Mouse (Mus musculus): ENCODE results near the gene Batf. TPM values are rescaled to one million over a fixed set of nuclear protein-coding genes. Genes with fewer than 3 reads are reported as not detected.
A peak's percentile ranks its signal among the peaks of the same experiment; 100 is the strongest.

The Batf gene
- total and polyA plus RNA-seq, 2 experiments from 2014 or later, result 1.4 to 2.6 TPM

DNA sequence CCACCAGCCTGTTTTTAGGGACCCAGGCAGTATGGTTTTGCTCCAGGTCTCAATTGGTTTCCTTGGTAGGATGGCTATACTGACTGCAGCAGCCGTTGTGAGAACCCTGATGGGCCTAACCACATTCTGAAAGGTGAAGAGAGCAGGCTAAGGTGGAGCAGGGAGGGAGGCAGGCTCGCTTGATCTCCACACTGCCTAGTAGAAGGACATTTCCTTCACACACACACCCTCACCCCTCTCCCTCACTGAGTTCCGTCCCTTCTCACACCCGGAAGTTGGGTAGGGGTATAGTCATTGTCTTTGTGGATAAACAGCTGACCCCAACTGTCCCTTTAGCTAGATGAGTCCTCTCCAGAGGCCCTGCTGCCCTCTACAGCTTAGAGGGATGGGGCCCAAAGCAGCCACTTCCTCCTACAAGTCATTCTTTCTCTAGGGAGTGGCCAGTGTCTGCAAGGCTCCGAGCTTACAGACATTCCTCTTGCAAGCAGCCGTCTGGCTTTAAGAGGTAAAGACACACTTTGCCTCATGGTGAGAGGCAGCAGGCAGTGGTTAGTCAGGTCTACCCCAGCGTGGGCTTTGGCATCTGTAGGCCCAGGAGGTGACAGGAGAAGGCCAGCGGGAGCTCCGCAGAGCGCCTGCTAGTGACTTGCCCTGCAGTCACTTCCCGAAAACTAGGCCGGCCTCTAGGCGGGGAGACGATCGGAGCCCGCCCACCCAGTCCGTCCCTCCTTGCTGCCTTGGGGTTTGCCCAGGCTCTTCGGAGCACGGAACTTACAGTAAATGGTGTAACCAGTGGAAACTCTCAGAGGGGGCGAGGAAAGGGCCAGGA lies 18.7 kb downstream of the Batf start:
- Histone ChIP-seq H3K36me3 (replicated peaks; ENCODE audit: control insufficient read depth, insufficient read depth, low read length) (no peaks in the 10 kb centered on the region), H3K9ac (replicated peaks; ENCODE audit: low read depth, low read length) (peak overlapping the region; percentile 64), H3K27me3 (ENCODE audit: control insufficient read depth, insufficient read depth, low read length) (no peaks in the 10 kb centered on the region), H3K4me1 (ENCODE audit: control insufficient read depth, insufficient read depth) (no peaks in the 10 kb centered on the region; the same call in none of the 2 replicates), H3K27ac (ENCODE audit: low read depth) (peak overlapping the region; percentile 80), H3K4me3 (ENCODE audit: low read depth, low read length) (peak overlapping the region; percentile 52), H3K9me3 (replicated peaks; ENCODE audit: control insufficient read depth, low read length) (no peaks in the 10 kb centered on the region), H3K4me2 (ENCODE audit: low read depth, low read length) (peak overlapping the region; percentile 81)
- ATAC-seq (ENCODE audit: insufficient read depth, low read depth) (peak; percentile 91), DNase-seq (ENCODE audit: low spot score) (peak; percentile 78)
- 10% methylated on average over 20 of the region's 20 CpGs for WGBS
- TF ChIP-seq CTCF (IDR thresholded peaks at IDR 0.05; ENCODE audit: low read depth) (peak; percentile 21; the same call in 1 of the 2 replicates), EP300 (IDR thresholded peaks at IDR 0.05; ENCODE audit: low read depth) (no peak; the same call in 1 of the 2 replicates)

DNA sequence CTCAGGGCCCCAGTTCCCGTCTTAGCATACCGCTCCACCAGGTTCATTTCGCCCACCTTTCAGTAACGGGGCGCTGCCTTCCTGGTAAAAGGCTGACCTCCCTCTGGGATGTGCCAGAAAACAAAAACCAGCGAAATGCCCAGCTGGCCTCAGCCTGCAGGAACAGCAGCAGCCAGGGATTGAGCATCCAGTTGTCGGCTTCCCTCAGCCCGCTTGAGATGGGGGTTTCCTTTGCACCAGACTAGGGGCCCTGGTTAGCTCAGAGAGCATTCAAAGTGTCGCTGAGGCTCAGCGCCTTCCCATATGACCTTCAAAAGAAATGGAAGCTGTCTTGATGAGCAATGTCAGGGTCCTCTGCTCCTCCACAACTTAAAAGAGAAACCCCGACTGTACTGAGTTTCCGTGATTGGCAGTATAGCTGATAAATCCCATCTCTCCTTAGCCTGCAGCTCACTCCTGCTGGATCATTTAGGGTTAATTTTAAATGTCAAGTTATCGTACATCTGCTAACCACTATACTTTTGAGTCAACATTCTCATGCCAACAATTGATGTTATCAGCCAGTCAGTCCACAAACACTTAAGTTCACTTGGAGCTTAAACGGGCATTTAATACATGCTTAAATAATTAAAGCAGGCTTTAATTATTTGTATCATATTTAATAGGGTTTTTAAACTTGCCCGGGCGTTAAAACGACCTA lies 19.5 kb downstream of the Batf start:
- H3K27me3 ChIP-seq (ENCODE audit: control insufficient read depth, insufficient read depth, low read length), result no peaks in the 10 kb centered on the region
- TF ChIP-seq EP300 (IDR thresholded peaks at IDR 0.05; ENCODE audit: low read depth) (no peak), CTCF (IDR thresholded peaks at IDR 0.05; ENCODE audit: low read depth) (no peak)
- peak overlapping the region; percentile 52 for H3K4me3 ChIP-seq (ENCODE audit: low read depth, low read length)
- H3K4me2 ChIP-seq (ENCODE audit: low read depth, low read length), result peak overlapping the region; percentile 81
- WGBS, result 21% methylated on average over 17 of the region's 17 CpGs
- H3K9me3 ChIP-seq (replicated peaks; ENCODE audit: control insufficient read depth, low read length), result no peaks in the 10 kb centered on the region
- H3K9ac ChIP-seq (replicated peaks; ENCODE audit: low read depth, low read length), result peak overlapping the region; percentile 64
- peak overlapping the region; percentile 80 for H3K27ac ChIP-seq (ENCODE audit: low read depth)
- H3K36me3 ChIP-seq (replicated peaks; ENCODE audit: control insufficient read depth, insufficient read depth, low read length), result no peaks in the 10 kb centered on the region
- ATAC-seq (ENCODE audit: insufficient read depth, low read depth) (peak; percentile 15; the same call in 1 of the 2 replicates), DNase-seq (ENCODE audit: low spot score) (no peak)
- H3K4me1 ChIP-seq (ENCODE audit: control insufficient read depth, insufficient read depth), result no peaks in the 10 kb centered on the region; the same call in none of the 2 replicates

DNA sequence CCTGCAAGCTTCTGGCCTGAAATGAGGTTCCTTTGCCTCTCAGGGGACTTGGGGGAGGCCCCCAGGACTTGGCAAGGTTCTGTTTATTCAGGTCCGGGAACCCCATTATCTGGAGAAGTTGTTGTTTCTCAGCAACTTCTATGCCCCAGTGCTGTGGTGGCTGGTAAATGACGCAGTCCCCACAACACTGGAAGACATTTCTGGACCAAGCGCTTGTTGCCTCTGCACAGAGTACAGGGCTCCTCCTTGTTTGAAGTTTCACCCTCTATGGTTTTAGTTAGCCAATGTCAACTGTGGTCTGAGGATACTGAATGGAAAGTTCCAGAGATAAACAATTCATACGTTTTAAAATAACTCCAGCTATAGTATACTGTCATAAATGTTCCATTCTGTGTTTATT lies 20.4 kb downstream of the Batf start:
- ATAC-seq (ENCODE audit: insufficient read depth, low read depth) (no peak), DNase-seq (ENCODE audit: low spot score) (no peak)
- no peak overlapping the region for H3K9ac ChIP-seq (replicated peaks; ENCODE audit: low read depth, low read length)
- no peak overlapping the region for H3K27ac ChIP-seq (ENCODE audit: low read depth)
- 61% methylated on average over 4 of the region's 4 CpGs for WGBS
- no peak for TF ChIP-seq CTCF (IDR thresholded peaks at IDR 0.05; ENCODE audit: low read depth)
- no peak for TF ChIP-seq EP300 (IDR thresholded peaks at IDR 0.05; ENCODE audit: low read depth)
- no peak overlapping the region for H3K4me2 ChIP-seq (ENCODE audit: low read depth, low read length)
- H3K4me1 ChIP-seq (ENCODE audit: control insufficient read depth, insufficient read depth), result no peaks in the 10 kb centered on the region; the same call in none of the 2 replicates
- no peaks in the 10 kb centered on the region for H3K36me3 ChIP-seq (replicated peaks; ENCODE audit: control insufficient read depth, insufficient read depth, low read length)
- no peaks in the 10 kb centered on the region for H3K27me3 ChIP-seq (ENCODE audit: control insufficient read depth, insufficient read depth, low read length)
- H3K9me3 ChIP-seq (replicated peaks; ENCODE audit: control insufficient read depth, low read length), result no peaks in the 10 kb centered on the region
- H3K4me3 ChIP-seq (ENCODE audit: low read depth, low read length), result no peak overlapping the region

DNA sequence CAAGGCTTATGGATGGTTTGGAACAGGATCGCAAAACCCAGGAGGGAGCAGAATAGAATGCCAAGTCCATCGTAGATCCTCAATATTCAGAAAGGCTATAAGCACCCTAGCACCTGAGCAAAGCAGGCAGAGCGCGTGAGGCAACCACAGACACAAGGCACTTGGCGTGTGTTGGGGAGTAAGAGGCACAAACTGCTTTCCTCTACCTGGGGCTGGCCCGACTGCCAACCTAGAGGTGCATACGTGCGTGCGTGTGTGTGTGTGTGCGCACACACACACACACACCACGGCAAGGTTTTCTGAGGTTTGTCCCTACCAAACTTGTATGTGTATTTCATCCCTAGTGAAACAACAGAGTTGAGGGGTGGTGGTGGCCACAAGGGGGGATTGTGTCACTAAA lies 20.9 kb downstream of the Batf start:
- no peak overlapping the region for H3K27ac ChIP-seq (ENCODE audit: low read depth)
- H3K4me1 ChIP-seq (ENCODE audit: control insufficient read depth, insufficient read depth), result no peaks in the 10 kb centered on the region; the same call in none of the 2 replicates
- ATAC-seq (ENCODE audit: insufficient read depth, low read depth) (no peak), DNase-seq (ENCODE audit: low spot score) (no peak)
- H3K4me3 ChIP-seq (ENCODE audit: low read depth, low read length), result no peak overlapping the region
- H3K4me2 ChIP-seq (ENCODE audit: low read depth, low read length), result no peak overlapping the region
- H3K27me3 ChIP-seq (ENCODE audit: control insufficient read depth, insufficient read depth, low read length), result no peaks in the 10 kb centered on the region
- H3K9ac ChIP-seq (replicated peaks; ENCODE audit: low read depth, low read length), result no peak overlapping the region
- H3K36me3 ChIP-seq (replicated peaks; ENCODE audit: control insufficient read depth, insufficient read depth, low read length), result no peaks in the 10 kb centered on the region
- WGBS, result 88% methylated on average over 11 of the region's 11 CpGs
- TF ChIP-seq EP300 (IDR thresholded peaks at IDR 0.05; ENCODE audit: low read depth), result no peak
- TF ChIP-seq CTCF (IDR thresholded peaks at IDR 0.05; ENCODE audit: low read depth), result no peak
- H3K9me3 ChIP-seq (replicated peaks; ENCODE audit: control insufficient read depth, low read length), result no peaks in the 10 kb centered on the region

DNA sequence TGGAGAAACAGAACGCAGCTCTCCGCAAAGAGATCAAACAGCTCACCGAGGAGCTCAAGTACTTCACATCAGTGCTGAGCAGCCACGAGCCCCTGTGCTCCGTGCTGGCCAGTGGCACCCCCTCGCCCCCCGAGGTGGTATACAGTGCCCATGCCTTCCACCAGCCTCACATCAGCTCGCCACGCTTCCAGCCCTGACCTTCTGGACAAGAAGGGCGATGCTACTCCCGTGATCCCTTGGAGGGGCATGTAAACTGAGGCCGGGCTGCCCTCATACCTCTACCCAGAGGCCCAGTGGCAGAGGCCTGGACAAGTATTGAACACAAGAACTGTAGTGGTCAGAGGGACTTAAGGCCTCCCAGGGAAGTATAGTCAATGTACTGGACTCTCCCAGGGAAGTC lies 22.1 kb downstream of the Batf start:
- WGBS, result 83% methylated on average over 12 of the region's 12 CpGs

More for the DNA sequence above, 22.1 kb downstream of the Batf start:
- no peak for DNase-seq (ENCODE audit: low spot score)
- Histone ChIP-seq H3K27me3 (ENCODE audit: control insufficient read depth, insufficient read depth, low read length) (no peaks in the 10 kb centered on the region), H3K36me3 (replicated peaks; ENCODE audit: control insufficient read depth, insufficient read depth, low read length) (no peaks in the 10 kb centered on the region), H3K4me3 (ENCODE audit: low read depth, low read length) (no peak overlapping the region), H3K27ac (ENCODE audit: low read depth) (no peak overlapping the region), H3K9ac (replicated peaks; ENCODE audit: low read depth, low read length) (no peak overlapping the region), H3K4me1 (ENCODE audit: control insufficient read depth, insufficient read depth) (no peaks in the 10 kb centered on the region; the same call in none of the 2 replicates), H3K9me3 (replicated peaks; ENCODE audit: control insufficient read depth, low read length) (no peaks in the 10 kb centered on the region), H3K4me2 (ENCODE audit: low read depth, low read length) (no peak overlapping the region)
- ATAC-seq (ENCODE audit: insufficient read depth, low read depth), result no peak
- TF ChIP-seq CTCF (IDR thresholded peaks at IDR 0.05; ENCODE audit: low read depth) (no peak), EP300 (IDR thresholded peaks at IDR 0.05; ENCODE audit: low read depth) (no peak)
